23 mouse cellular contexts compared by ENCODE assay signal in genomic region chr10:94924450-94924849, GRCm38 (mm10). TPM values are rescaled to one million over a fixed set of nuclear protein-coding genes. Genes with fewer than 3 reads are reported as not detected.
DNase-seq lines count a peak whose midpoint lies in the region; ATAC-seq and TF ChIP-seq lines count a peak whose summit lies in the region.
"Had no signal": no experiment of that assay in that cellular context is flagged by ENCODE, and none has a peak within 500 bp of the region (broad histone marks: within the 10 kb centered on the region; RNA-seq: fewer than 3 reads in every experiment).

No protein-coding gene starts in this region.

- TF ChIP-seq RAD21 in MEL (IDR thresholded peaks at IDR 0.05; ENCODE audit: low read depth, low read length), result no peak

- no peak for ATAC-seq in heart, embryonic 11.5 days (replicated peaks; ENCODE audit: insufficient number of reproducible peaks, low FRiP score, low TSS enrichment)
- ATAC-seq in liver, embryonic 16.5 days (ENCODE audit: low read depth), result peak; percentile 40
- ATAC-seq in forebrain, embryonic 13.5 days, result no peak
- ATAC-seq: CD4-positive, CD25-positive, alpha-beta regulatory T cell, adult 4 months; lung, postnatal 0 days had no signal

- H3K4me3 ChIP-seq in heart, embryonic 11.5 days (ENCODE audit: low read depth, low read length), result no peak overlapping the region
- H3K4me3 ChIP-seq in MEL (ENCODE audit: control insufficient read depth in 1 of 2, insufficient read depth in 1 of 2, low read depth in 2 of 2, low read length in 2 of 2), result no peak overlapping the region; a peak in 1 of 4 replicates
- no peak overlapping the region for H3K4me3 ChIP-seq in liver, adult 2 months (ENCODE audit: insufficient read depth, low read depth, low read length)
- no peak overlapping the region for H3K4me3 ChIP-seq in liver, embryonic 16.5 days (ENCODE audit: low read depth, low read length)
- H3K4me3 ChIP-seq in layer of hippocampus, adult 2 months, result no peak overlapping the region
- no peak overlapping the region for H3K4me3 ChIP-seq in forebrain, embryonic 13.5 days
- H3K4me3 ChIP-seq: embryonic facial prominence, embryonic 13.5 days; hindbrain, embryonic 13.5 days; limb, embryonic 15.5 days; midbrain, embryonic 12.5 days; neural tube, embryonic 15.5 days had no signal

- no peak; a peak in 1 of 4 replicates for TF ChIP-seq POLR2A in MEL (IDR thresholded peaks at IDR 0.05; ENCODE audit: control insufficient read depth in 1 of 2, insufficient read depth in 1 of 2, low read depth in 1 of 2, low read length in 2 of 2, poor library complexity in 1 of 2)
- TF ChIP-seq POLR2A in liver, adult 2 months (IDR thresholded peaks at IDR 0.05; ENCODE audit: extremely low read depth, insufficient read depth, low read length), result no peak

- no peak overlapping the region for H3K4me2 ChIP-seq in heart, embryonic 11.5 days
- H3K4me2 ChIP-seq in liver, embryonic 16.5 days (ENCODE audit: low read depth, low read length), result peak overlapping the region; percentile 18; the same call in 1 of the 2 replicates
- no peak overlapping the region for H3K4me2 ChIP-seq in forebrain, embryonic 13.5 days
- H3K4me2 ChIP-seq: embryonic facial prominence, embryonic 13.5 days; hindbrain, embryonic 13.5 days; limb, embryonic 15.5 days; midbrain, embryonic 12.5 days; neural tube, embryonic 15.5 days had no signal

- TF ChIP-seq EP300 in MEL (IDR thresholded peaks at IDR 0.05; ENCODE audit: low read depth in 1 of 2, low read length in 2 of 2), result peak; percentile 73 to 87; a peak in 3 of 4 replicates

- DNase-seq in heart, postnatal 4 days, result no peak
- DNase-seq in MEL (ENCODE audit: low read depth, low spot score), result peak; percentile 69
- no peak for DNase-seq in liver, adult 2 months (ENCODE audit: extremely low read depth, low read depth, low spot score)
- DNase-seq in layer of hippocampus, adult 2 months (ENCODE audit: low spot score in 2 of 2), result no peak
- DNase-seq in T-cell, adult 2 months (ENCODE audit: low spot score), result no peak
- DNase-seq: cerebellum, adult 2 months; cerebellum, postnatal 25 days; kidney, adult 2 months; left cerebral cortex, postnatal 4 days; right cerebral cortex, adult 18-20 months; right cerebral cortex, postnatal 4 days; thymus, postnatal 25 days had no signal

- no peaks in the 10 kb centered on the region for H3K27me3 ChIP-seq in heart, embryonic 11.5 days (ENCODE audit: control insufficient read depth, insufficient read depth, low read length)
- no peaks in the 10 kb centered on the region for H3K27me3 ChIP-seq in MEL (ENCODE audit: control insufficient read depth in 1 of 2, insufficient read depth in 2 of 2, low read length in 2 of 2)
- no peaks in the 10 kb centered on the region for H3K27me3 ChIP-seq in liver, adult 2 months (ENCODE audit: control insufficient read depth, insufficient read depth, low read length)
- H3K27me3 ChIP-seq in liver, embryonic 16.5 days (ENCODE audit: control insufficient read depth, insufficient read depth, low read depth, low read length), result no peaks in the 10 kb centered on the region
- no peaks in the 10 kb centered on the region for H3K27me3 ChIP-seq in forebrain, embryonic 13.5 days
- H3K27me3 ChIP-seq: embryonic facial prominence, embryonic 13.5 days; hindbrain, embryonic 13.5 days; limb, embryonic 15.5 days; midbrain, embryonic 12.5 days; neural tube, embryonic 15.5 days had no signal

- H3K4me1 ChIP-seq in heart, embryonic 11.5 days (ENCODE audit: control insufficient read depth, insufficient read depth, low read length), result peaks cover 3% of the 10 kb centered on the region; the same call in 1 of the 2 replicates
- peaks cover 33 to 45% of the 10 kb centered on the region in 2 experiments for H3K4me1 ChIP-seq in MEL (ENCODE audit: control insufficient read depth in 1 of 2, insufficient read depth in 2 of 2, low read length in 2 of 2)
- H3K4me1 ChIP-seq in liver, adult 2 months (ENCODE audit: control insufficient read depth, insufficient read depth, low read length), result no peaks in the 10 kb centered on the region
- H3K4me1 ChIP-seq in liver, embryonic 16.5 days (ENCODE audit: control insufficient read depth, low read depth, low read length), result peaks cover 38% of the 10 kb centered on the region
- H3K4me1 ChIP-seq in forebrain, embryonic 13.5 days, result peaks cover 33% of the 10 kb centered on the region
- H3K4me1 ChIP-seq: limb, embryonic 15.5 days had no signal

- H3K9me3 ChIP-seq in heart, embryonic 11.5 days (replicated peaks; ENCODE audit: control insufficient read depth, low read length), result no peaks in the 10 kb centered on the region
- H3K9me3 ChIP-seq in MEL (replicated peaks; ENCODE audit: insufficient read depth, low read length), result no peaks in the 10 kb centered on the region
- no peaks in the 10 kb centered on the region for H3K9me3 ChIP-seq in liver, embryonic 16.5 days (replicated peaks; ENCODE audit: control insufficient read depth, low read length)
- H3K9me3 ChIP-seq in forebrain, embryonic 13.5 days (replicated peaks), result no peaks in the 10 kb centered on the region
- H3K9me3 ChIP-seq: embryonic facial prominence, embryonic 13.5 days; hindbrain, embryonic 13.5 days; limb, embryonic 15.5 days; midbrain, embryonic 12.5 days; neural tube, embryonic 15.5 days had no signal

- H3K36me3 ChIP-seq in heart, embryonic 11.5 days (ENCODE audit: control insufficient read depth, insufficient read depth, low read length), result no peaks in the 10 kb centered on the region
- H3K36me3 ChIP-seq in MEL (ENCODE audit: control insufficient read depth in 1 of 2, insufficient read depth in 2 of 2, low read length in 2 of 2), result peaks cover 5 to 57% of the 10 kb centered on the region in 2 experiments
- H3K36me3 ChIP-seq in liver, adult 2 months (ENCODE audit: control insufficient read depth, insufficient read depth, low read length), result no peaks in the 10 kb centered on the region
- no peaks in the 10 kb centered on the region for H3K36me3 ChIP-seq in liver, embryonic 16.5 days (ENCODE audit: control insufficient read depth, insufficient read depth)
- peaks cover 11% of the 10 kb centered on the region; the same call in 1 of the 2 replicates for H3K36me3 ChIP-seq in forebrain, embryonic 13.5 days (ENCODE audit: poor library complexity, severe bottlenecking)
- H3K36me3 ChIP-seq: embryonic facial prominence, embryonic 13.5 days; limb, embryonic 15.5 days had no signal

- TF ChIP-seq CTCF in MEL (IDR thresholded peaks at IDR 0.05 in 2 of 3, conservative IDR thresholded peaks at IDR 0.05 in 1 of 3; ENCODE audit: control insufficient read depth in 1 of 3, insufficient read depth in 1 of 3, low read depth in 2 of 3, low read length in 3 of 3, poor library complexity in 1 of 3, severe bottlenecking in 1 of 3), result no peak
- TF ChIP-seq CTCF in liver, adult 2 months (IDR thresholded peaks at IDR 0.05; ENCODE audit: low read depth, low read length), result no peak
- no peak for TF ChIP-seq CTCF in layer of hippocampus, adult 2 months (conservative IDR thresholded peaks at IDR 0.05)

- WGBS in heart, embryonic 11.5 days (ENCODE audit: insufficient replicate concordance), result 55% methylated on average over 4 of the region's 4 CpGs
- WGBS in liver, adult 2 months, result 74% methylated on average over 4 of the region's 4 CpGs
- 23% methylated on average over 4 of the region's 4 CpGs for WGBS in liver, embryonic 16.5 days (ENCODE audit: insufficient replicate concordance)
- 94% methylated on average over 4 of the region's 4 CpGs for whole genome bisulfite sequencing in forebrain, embryonic 13.5 days

- 0 out of 2 replicates have a peak overlapping the region, but pooled peaks have one; percentile 38 for H3K27ac ChIP-seq in heart, embryonic 11.5 days (ENCODE audit: low read depth, low read length)
- peak overlapping the region; percentile 97 for H3K27ac ChIP-seq in MEL (ENCODE audit: control insufficient read depth, low read depth, low read length)
- H3K27ac ChIP-seq in liver, adult 2 months (replicated peaks; ENCODE audit: insufficient read depth, low read depth, low read length), result peak overlapping the region; percentile 58
- peak overlapping the region; percentile 48 for H3K27ac ChIP-seq in liver, embryonic 16.5 days (ENCODE audit: low read length)
- H3K27ac ChIP-seq in layer of hippocampus, adult 2 months, result no peak overlapping the region
- H3K27ac ChIP-seq in forebrain, embryonic 13.5 days, result no peak overlapping the region
- H3K27ac ChIP-seq: embryonic facial prominence, embryonic 13.5 days; hindbrain, embryonic 13.5 days; kidney, postnatal 0 days; limb, embryonic 15.5 days; midbrain, embryonic 12.5 days; neural tube, embryonic 15.5 days had no signal

- peaks cover 16% of the 10 kb centered on the region for H3K79me2 ChIP-seq in MEL (ENCODE audit: control insufficient read depth, insufficient read depth, low read length, poor library complexity)
- no peaks in the 10 kb centered on the region for H3K79me2 ChIP-seq in liver, adult 2 months (ENCODE audit: control insufficient read depth, insufficient read depth, low read length)

- no peak overlapping the region for H3K9ac ChIP-seq in heart, embryonic 11.5 days (ENCODE audit: low read depth, low read length)
- H3K9ac ChIP-seq in MEL (ENCODE audit: control insufficient read depth, low read depth, low read length, poor library complexity, severe bottlenecking), result peak overlapping the region; percentile 54
- no peak overlapping the region for H3K9ac ChIP-seq in liver, adult 2 months (ENCODE audit: low read depth, low read length)
- no peak overlapping the region for H3K9ac ChIP-seq in liver, embryonic 16.5 days (ENCODE audit: low read depth, low read length)
- no peak overlapping the region for H3K9ac ChIP-seq in forebrain, embryonic 13.5 days
- H3K9ac ChIP-seq: embryonic facial prominence, embryonic 13.5 days; hindbrain, embryonic 13.5 days; limb, embryonic 15.5 days; midbrain, embryonic 12.5 days; neural tube, embryonic 15.5 days had no signal

TF ChIP-seq in MEL, 35 proteins besides CTCF, POLR2A, EP300 and RAD21 (continues in another document):
- TF ChIP-seq MAZ (IDR thresholded peaks at IDR 0.05; ENCODE audit: low read depth, low read length) (no peak), ETS1 (IDR thresholded peaks at IDR 0.05; ENCODE audit: low read depth, low read length) (0 out of 2 replicates have a peak, but pooled peaks have one; percentile 18), JUND (IDR thresholded peaks at IDR 0.05; ENCODE audit: low read depth, low read length) (no peak), MAX (IDR thresholded peaks at IDR 0.05; ENCODE audit: low read length) (0 out of 2 replicates have a peak, but pooled peaks have one; percentile 24)

RNA-seq across cellular contexts. Expression of gene Plxnc1, which starts 20.2 kb away (rescaled TPM):
- polyA plus RNA-seq in heart, embryonic 11.5 days (2014; fragmentation: Nextera tagmentation; extraction: Ambion mirVana), result 6.7 and 7.1 TPM in 2 replicates
- 1 to 10 TPM; 6.2 to 6.9 TPM for total RNA-seq in heart, postnatal 4 days (2021)
- total RNA-seq in MEL (2012; rRNA removed), result 16.4 and 30.1 TPM in 2 replicates
- polyA plus RNA-seq in MEL (2012; ENCODE audit: insufficient read depth in 1 of 2, insufficient read length in 2 of 2, low read depth in 1 of 2, low replicate concordance in 2 of 2, missing spikeins in 1 of 2), result 10 to 100 TPM in 1 of 2 experiments, not detected in 1; 15.1 TPM
- 11.6 and 13.9 TPM in 2 replicates for total RNA-seq in liver, adult 2 months (2014; rRNA removed)
- polyA plus RNA-seq in liver, adult 2 months (2012; rRNA removed), result 2.6 and 2.7 TPM in 2 replicates
- polyA plus RNA-seq in liver, embryonic 16.5 days (2015; fragmentation: Nextera tagmentation; extraction: Ambion mirVana), result 1.5 TPM in 2 replicates
- total RNA-seq in layer of hippocampus, adult 2 months (2021), result 10 to 100 TPM; 32.5 to 33.9 TPM
- 7.2 and 8.3 TPM in 2 replicates for polyA plus RNA-seq in forebrain, embryonic 13.5 days (2015; fragmentation: Nextera tagmentation; extraction: Ambion mirVana)

Comparison
In these comparisons a context has a peak if more than half of its experiments do, and no peak if none do; other contexts are left out.
1. H3K27ac ChIP-seq: peak in heart, embryonic 11.5 days (single experiment), MEL (single experiment), liver, adult 2 months (single experiment) and liver, embryonic 16.5 days (single experiment); none in layer of hippocampus, adult 2 months (single experiment) and forebrain, embryonic 13.5 days (single experiment).